Mouse (Mus musculus) spleen, adult 2 months (tissue): Measurements from ENCODE around the gene Mesd.

Experiments used
- CTCF ChIP-seq: fragments of 200-500 bp; IDR thresholded peaks from 2 replicates; pipeline ENCODE4 v1.5.1; 2011; ENCODE audit warnings: mild to moderate bottlenecking, inconsistent platforms; ENCODE audit not compliant: insufficient read depth, insufficient read length, insufficient replicate concordance; ENCODE audit errors: extremely low read depth
- POLR2A ChIP-seq: fragments of 200-500 bp; IDR thresholded peaks from 2 replicates; pipeline ENCODE4 v1.6.1; 2011; ENCODE audit warnings: low read depth, low read length, inconsistent platforms

- TF ChIP-seq CTCF (no peak), POLR2A (no peak)
Observed at GRCm38 (mm10) chr7:83889383-83889782, 5.1 kb downstream of the Mesd start.
